Mouse (Mus musculus) right cerebral cortex, postnatal 36 days (tissue): ENCODE measurements at regions not wholly inside any gene's neighbourhood (a gene's known extent, or its start where the extent isn't known, plus 50 kb on each side); places are given as distances from the start of the nearest gene placed in this dataset.
A peak's percentile ranks its signal among the peaks of the same experiment; 100 is the strongest.

Experiments
- DNase-seq, 2 experiments: peaks; one replicate each; pipeline ENCODE4 v3.0.0; 2022; ENCODE audit warnings: low spot score in 2 of 2, mixed read lengths in 1 of 2

- no peak for DNase-seq
Measured at GRCm38 (mm10) chr10:110534387-110534786, 78.4 kb upstream of the Nav3 start.

- DNase-seq: no peak
Measured at GRCm38 (mm10) chr10:110542712-110543111, 86.7 kb upstream of the Nav3 start.

- DNase-seq: no peak
Measured at GRCm38 (mm10) chr10:110548391-110548790, 92.4 kb upstream of the Nav3 start.

GRCm38 (mm10) chr10:110553954-110554353 lies 98.0 kb upstream of the Nav3 start:
- no peak for DNase-seq

GRCm38 (mm10) chr10:110556326-110556883 lies 100.4 kb upstream of the Nav3 start:
- DNase-seq: no peak

- DNase-seq: no peak
Measured at GRCm38 (mm10) chr10:110563057-110563456, 107.1 kb upstream of the Nav3 start.

- DNase-seq: peak; percentile 22 to 50
Measured at GRCm38 (mm10) chr10:110563571-110563970, 107.6 kb upstream of the Nav3 start.

- no peak for DNase-seq
Measured at GRCm38 (mm10) chr10:110566260-110567050, 110.5 kb upstream of the Nav3 start.

- peak in 1 of 2 experiments; percentile 25 for DNase-seq
Measured at GRCm38 (mm10) chr10:110570465-110570864, 114.5 kb upstream of the Nav3 start.

GRCm38 (mm10) chr10:110571179-110571578 lies 115.2 kb upstream of the Nav3 start:
- peak; percentile 31 to 43 for DNase-seq

GRCm38 (mm10) chr10:110573530-110573929 lies 117.5 kb upstream of the Nav3 start:
- DNase-seq: no peak

- DNase-seq: no peak
Measured at GRCm38 (mm10) chr10:110586029-110586428, 130.0 kb upstream of the Nav3 start.

- DNase-seq: no peak
Measured at GRCm38 (mm10) chr10:110586507-110586906, 130.5 kb upstream of the Nav3 start.

GRCm38 (mm10) chr10:110587529-110587928 lies 131.5 kb upstream of the Nav3 start:
- no peak for DNase-seq

GRCm38 (mm10) chr10:110600352-110600853 lies 144.4 kb upstream of the Nav3 start:
- peak; percentile 44 to 59 for DNase-seq

- DNase-seq: no peak
Measured at GRCm38 (mm10) chr10:110610336-110610735, 134.9 kb upstream of the E2f7 start.

GRCm38 (mm10) chr10:110617004-110617403 lies 128.2 kb upstream of the E2f7 start:
- DNase-seq: no peak

- peak; percentile 12 to 28 for DNase-seq
Measured at GRCm38 (mm10) chr10:110619193-110619592, 126.0 kb upstream of the E2f7 start.

- DNase-seq: no peak
Measured at GRCm38 (mm10) chr10:110625644-110626043, 119.6 kb upstream of the E2f7 start.

GRCm38 (mm10) chr10:110640406-110640805 lies 104.8 kb upstream of the E2f7 start:
- DNase-seq: no peak

GRCm38 (mm10) chr10:110642065-110642690 lies 103.1 kb upstream of the E2f7 start:
- DNase-seq: no peak

- DNase-seq: no peak
Measured at GRCm38 (mm10) chr10:110647603-110648002, 97.6 kb upstream of the E2f7 start.

- peak in 1 of 2 experiments; percentile 3 for DNase-seq
Measured at GRCm38 (mm10) chr10:110650107-110650506, 95.1 kb upstream of the E2f7 start.
